In the genomic region with DNA sequence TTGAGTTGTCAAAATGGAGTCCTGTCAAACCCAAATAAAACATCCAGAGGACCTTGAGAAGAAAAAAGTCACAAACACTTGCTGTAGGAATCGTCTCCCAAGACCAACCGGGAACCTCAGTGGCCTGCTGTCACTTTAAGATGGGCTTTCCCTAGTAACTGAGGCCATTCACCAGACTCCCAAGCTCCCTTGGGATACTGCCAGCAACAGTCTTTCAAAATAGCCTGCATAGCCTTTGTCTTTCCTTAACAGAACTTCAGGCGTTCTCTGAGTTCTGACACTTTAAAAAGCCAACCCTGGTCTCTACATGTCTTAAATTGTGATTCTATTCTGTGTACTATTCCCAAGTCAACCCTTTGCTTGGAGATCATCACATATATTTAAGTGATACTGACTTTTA, we compare ENCODE assay signal across 8 mouse cellular contexts.
A peak's percentile ranks its signal among the peaks of the same experiment; 100 is the strongest.
DNase-seq lines count a peak whose midpoint lies in the region.

No protein-coding gene starts in this region.

- peak; percentile 45 for DNase-seq in adrenal gland, adult 2 months
- DNase-seq in adrenal gland, adult 8-10 months, result no peak
- DNase-seq in layer of hippocampus, adult 11-12 months (ENCODE audit: low spot score), result peak; percentile 25
- DNase-seq in layer of hippocampus, adult 8-10 months (ENCODE audit: low spot score in 2 of 2), result no peak
- DNase-seq in brain, embryonic 18.5 days (ENCODE audit: low read depth, low spot score), result peak; percentile 34
- DNase-seq in kidney, postnatal 10 days, result peak; percentile 70
- no peak for DNase-seq in embryo, embryonic 11 days
- no peak for DNase-seq in spleen, postnatal 10 days (ENCODE audit: low spot score in 2 of 2)

Comparison
In these comparisons a context has a peak if more than half of its experiments do, and no peak if none do; other contexts are left out.
1. DNase-seq: peak in adrenal gland, adult 2 months (single experiment), layer of hippocampus, adult 11-12 months (single experiment), brain, embryonic 18.5 days (single experiment) and kidney, postnatal 10 days (single experiment); none in adrenal gland, adult 8-10 months (single experiment), layer of hippocampus, adult 8-10 months (0 of 2), embryo, embryonic 11 days (single experiment) and spleen, postnatal 10 days (0 of 2).